Mouse (Mus musculus): Measurements from ENCODE around the gene Ttc22.

Gene Ttc22

DNA sequence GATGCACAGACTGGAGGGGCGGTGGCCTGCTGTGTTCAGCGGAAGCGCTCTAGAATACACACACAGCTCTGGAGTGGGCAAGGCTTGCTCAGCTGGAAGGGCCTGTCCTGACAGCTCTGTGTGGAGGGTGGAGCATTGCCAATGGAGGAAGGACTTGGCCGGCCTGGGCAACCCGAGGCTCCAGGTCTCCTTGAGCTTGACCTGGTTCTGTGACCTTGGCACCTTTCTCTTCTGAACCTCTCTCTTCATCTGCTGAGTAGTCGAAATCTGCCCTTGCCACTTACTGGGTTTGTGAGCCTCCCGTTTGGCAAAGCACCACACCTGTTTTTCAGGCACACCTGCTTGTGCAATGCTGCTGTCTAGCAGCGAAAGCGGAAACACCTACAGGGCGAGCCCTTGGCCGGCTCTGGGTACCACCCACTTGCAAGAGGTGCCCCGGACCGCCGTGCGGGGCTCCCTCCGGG lies at the start of gene Ttc22:
Ttc22 (plus strand) TSS at position 403 of the 464 bp plus-strand sequence.
- no peak for DNase-seq (ENCODE audit: low spot score)

- no peak for DNase-seq (ENCODE audit: low spot score)
Observed at GRCm38 (mm10) chr4:106575022-106575421, 47.2 kb upstream of the Ttc22 start.

DNA sequence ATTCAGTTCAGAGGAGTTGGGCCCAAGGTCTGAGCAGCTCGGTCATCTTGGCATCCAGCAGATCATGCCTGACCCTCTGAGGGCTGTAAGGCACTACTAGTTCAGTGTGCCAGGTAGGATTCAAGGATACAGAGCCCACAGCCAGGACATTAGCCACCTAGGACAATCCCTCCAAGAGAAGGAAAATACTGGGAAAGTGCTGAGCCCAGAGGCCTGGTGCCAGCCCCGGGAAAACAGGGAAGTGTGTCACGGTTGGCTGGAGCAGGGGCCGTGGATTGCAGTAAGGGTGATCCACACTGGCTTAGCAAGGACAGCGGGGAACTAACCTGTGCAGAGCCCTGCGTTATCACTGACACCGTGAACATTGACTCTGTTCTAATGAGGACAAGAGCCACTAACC lies 44.7 kb upstream of the Ttc22 start:
- DNase-seq (ENCODE audit: low spot score) = no peak

DNA sequence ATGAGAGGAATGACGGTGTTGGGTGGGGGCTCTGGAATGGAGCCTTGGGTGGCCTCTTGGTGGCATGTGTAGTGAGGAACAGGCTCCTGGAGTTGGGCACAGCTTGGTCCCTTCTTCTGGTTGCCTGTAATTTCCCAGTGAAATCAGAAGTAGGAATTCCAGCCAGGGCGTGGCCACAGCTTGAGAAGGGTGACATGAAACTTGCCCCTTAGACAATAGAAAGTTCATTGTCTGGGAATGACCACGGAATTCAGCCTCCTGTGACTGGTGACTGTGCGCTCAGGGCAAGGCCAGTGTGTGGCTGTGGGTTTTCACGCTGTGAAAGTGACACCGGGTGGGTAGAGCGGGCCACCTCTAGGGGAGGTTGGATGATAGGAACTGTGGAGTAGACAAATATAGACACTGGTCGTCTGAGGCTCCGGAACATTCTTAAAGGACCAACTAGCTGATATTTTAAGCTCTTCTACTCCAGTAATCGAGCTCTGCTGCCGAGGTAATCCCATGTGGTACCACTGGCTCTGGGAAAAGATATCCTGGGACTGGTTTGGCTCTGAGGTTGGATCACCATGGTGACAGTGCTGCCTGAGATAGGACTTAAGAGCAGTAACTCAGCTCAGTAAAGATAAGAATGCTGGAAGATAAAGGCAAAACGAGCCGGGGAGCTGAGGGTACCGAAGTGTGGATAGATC lies 40.9 kb upstream of the Ttc22 start:
- no peak for DNase-seq (ENCODE audit: low spot score)

GRCm38 (mm10) chr4:106581865-106582204 lies 40.4 kb upstream of the Ttc22 start:
- no peak for DNase-seq (ENCODE audit: low spot score)

- DNase-seq (ENCODE audit: low spot score) = no peak
Observed at GRCm38 (mm10) chr4:106582428-106583153, 39.6 kb upstream of the Ttc22 start.

DNA sequence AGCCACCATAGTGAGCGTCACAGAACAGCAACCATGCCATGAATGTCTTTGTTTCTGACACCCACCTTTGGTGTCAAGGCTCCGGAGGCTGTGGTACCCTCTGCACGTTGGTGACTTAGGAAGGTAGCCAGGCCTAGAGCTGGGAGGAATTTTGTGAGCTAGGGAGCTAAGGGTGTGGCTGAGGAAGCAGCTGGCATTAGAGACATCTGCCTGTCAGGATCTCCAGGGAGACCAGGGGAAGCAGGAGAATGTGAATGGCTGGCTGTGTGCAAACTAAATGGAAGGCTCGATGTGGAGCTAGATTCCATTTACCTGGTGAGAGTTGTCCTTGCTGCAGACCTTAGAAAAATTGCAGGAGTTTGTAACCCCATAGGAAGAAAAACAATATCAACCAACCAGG lies 37.6 kb upstream of the Ttc22 start:
- no peak for DNase-seq (ENCODE audit: low spot score)

- no peak for DNase-seq (ENCODE audit: low spot score)
Observed at GRCm38 (mm10) chr4:106587075-106587474, 35.2 kb upstream of the Ttc22 start.

- no peak for DNase-seq (ENCODE audit: low spot score)
Observed at GRCm38 (mm10) chr4:106590142-106590541, 32.1 kb upstream of the Ttc22 start.

DNA sequence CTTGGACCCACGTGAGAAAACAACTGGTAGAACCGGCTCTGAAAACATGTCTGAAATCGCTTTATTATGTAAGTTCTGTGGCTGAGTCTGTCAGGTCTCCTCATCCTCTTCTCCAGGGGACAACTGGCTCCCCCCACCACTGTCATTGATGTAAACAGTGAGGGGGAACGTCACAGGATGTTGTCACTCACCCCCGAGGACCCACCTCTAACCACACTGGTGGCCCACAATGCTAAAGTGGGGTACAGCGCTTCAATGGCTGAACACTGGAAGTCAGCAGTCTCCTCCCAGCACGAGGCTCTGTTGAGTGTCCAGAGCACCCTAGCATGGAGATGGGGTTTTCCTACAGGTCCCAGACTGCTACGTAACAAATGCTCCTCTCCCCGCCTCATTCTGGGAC lies 31.4 kb upstream of the Ttc22 start:
- DNase-seq (ENCODE audit: low spot score) = no peak

GRCm38 (mm10) chr4:106593636-106594035 lies 28.6 kb upstream of the Ttc22 start:
- no peak for DNase-seq (ENCODE audit: low spot score)

- DNase-seq (ENCODE audit: low spot score) = no peak
Observed at GRCm38 (mm10) chr4:106596200-106596599, 26.0 kb upstream of the Ttc22 start.

DNA sequence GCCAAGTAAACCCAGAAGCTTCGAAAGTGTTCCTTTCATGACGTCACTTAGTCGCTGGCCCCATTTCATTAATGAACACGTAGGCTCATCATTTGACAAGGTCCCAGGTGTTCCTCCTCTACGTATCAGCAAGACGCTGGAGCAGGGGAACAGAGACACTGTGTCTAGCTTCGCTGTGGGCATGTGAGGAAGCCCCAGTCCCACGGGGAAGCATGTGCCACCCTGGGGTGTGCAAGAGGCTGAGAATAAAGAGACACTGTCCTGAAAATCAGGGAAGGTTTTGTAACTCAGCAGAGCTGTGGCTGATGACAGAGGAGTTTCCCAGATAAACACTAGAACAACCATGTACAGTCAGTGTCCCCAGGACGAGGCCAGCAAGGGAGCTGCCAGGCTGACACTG lies 25.2 kb upstream of the Ttc22 start:
- DNase-seq (ENCODE audit: low spot score) = no peak

DNA sequence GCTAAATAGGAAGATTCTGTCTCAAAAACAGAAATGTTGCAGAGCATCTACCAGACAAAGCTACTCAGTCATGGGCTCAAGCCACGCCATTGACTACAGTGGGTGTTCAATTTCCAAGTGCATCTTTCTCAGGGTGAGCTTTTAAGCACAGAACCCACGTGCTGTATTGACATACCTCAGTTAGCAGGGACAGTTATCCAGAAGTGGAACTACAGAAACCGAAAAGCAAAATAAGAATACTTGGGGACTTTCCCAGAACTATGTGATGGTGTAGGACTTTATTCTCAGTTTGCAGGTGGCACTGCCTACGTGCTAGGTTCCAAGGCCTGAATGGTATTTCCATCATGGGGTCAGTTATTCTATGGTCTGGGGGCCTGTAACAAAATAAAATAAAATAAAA lies 24.5 kb upstream of the Ttc22 start:
- DNase-seq (ENCODE audit: low spot score) = no peak

DNA sequence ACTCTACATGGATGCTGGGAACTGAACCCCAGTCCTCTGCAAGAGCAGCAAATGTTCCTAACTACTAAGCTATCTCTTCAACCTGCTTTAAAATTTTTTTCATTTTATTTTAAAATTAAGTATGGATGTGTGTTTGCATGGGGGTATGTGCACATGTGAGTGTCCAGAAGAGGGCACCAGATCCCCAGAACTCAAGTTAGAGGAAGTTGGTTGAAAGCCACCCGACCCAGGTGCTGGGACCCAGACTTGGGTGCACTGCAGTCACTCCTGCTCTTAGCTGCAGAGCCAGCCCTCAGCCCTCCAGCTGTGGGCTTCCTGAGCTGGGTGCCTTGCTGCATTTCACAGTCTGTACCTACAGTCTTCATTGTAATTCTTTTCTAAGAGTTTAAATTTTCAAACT lies 22.8 kb upstream of the Ttc22 start:
- DNase-seq (ENCODE audit: low spot score) = no peak

GRCm38 (mm10) chr4:106600770-106601169 lies 21.5 kb upstream of the Ttc22 start:
- no peak for DNase-seq (ENCODE audit: low spot score)

- peak; percentile 74 for DNase-seq (ENCODE audit: low spot score)
Observed at GRCm38 (mm10) chr4:106606639-106607554, 15.3 kb upstream of the Ttc22 start.

DNA sequence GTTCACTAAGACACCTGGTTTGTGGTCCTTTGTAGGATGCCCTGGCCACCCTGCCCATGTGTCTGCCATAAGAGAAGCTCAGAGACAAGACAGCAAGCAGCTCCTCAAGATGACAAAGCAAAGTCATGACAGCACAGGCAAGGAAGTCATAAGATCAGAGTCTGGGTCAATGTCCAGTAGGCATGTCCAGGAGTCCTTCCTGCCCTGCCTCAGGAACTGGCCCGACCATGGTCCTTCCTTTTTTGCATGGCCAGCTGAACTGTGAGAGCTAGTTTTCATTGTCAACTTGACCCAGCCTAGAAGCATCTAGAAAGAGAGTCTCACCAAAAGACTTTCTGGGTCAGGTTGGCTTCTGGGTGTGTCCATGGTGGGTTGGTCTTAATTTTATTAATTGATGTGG lies 14.3 kb upstream of the Ttc22 start:
- no peak for DNase-seq (ENCODE audit: low spot score)

DNA sequence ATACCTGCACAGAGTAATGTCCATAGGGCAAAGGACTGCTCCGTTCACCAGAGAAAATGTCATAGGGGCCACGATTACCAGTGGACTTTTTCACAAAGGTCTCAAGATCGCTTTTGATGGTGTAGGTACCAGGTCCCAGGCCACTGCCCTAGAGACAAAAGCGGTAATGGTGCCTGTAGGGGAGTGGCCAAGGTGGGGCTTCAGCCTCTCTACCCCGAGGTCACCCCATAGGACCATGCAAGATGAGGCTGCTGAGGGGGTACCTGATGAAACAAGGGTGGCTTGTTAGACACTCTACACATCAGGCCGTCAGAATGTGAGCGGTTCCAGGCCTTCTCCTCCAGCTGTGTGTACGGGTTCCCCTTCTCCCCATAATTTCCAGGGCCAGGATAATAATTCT lies 9.1 kb upstream of the Ttc22 start:
- no peak for DNase-seq (ENCODE audit: low spot score)

DNA sequence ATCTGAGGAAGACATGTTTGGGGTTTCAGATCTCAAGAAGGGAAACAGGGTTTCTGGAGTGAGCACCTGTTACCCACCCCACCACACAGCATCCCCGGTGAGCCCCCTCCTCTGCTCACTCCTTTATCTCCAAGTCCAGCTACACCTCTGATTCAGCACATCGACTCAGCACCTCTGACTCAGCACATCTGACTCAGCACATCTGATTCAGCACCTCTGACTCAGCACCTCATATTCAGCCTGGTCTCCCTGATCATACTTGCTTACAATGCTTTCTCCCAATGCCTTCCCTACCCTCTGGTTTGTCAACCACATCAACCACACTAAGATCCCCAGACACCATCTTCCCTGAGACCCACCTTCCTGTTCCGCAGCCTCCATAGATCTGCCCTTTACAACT lies 8.7 kb upstream of the Ttc22 start:
- peak; percentile 35 for DNase-seq (ENCODE audit: low spot score)

DNA sequence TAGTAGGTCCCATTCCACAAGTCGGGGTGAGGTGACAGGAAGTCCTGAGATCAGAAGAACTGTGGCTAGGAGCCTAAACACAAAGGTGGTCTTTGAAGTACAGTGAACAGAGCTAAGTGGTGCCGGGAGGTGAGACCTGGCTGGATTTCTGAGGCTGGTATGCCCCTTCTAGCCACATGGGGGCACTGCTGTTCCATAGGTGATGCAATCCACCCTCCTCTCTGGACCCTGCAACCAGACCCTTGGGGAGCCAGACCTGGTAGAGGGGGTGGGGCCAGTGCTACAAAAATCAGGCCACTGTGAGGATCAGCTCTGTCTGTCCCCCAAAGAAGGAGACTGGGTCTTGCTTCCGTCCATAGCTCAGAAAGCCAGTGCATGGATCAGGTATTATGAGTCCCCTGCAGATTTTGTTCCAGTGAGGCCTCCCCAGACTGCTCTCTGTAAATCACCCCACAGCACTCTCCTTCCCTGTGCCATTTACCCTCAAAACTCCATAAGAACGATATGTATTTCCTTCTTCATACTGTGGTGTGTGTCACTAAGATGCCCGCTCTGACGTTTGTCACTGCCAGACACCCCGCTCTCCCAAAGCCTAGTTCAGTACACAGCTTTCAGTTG lies 7.9 kb upstream of the Ttc22 start:
- DNase-seq (ENCODE audit: low spot score) = peak; percentile 86

DNA sequence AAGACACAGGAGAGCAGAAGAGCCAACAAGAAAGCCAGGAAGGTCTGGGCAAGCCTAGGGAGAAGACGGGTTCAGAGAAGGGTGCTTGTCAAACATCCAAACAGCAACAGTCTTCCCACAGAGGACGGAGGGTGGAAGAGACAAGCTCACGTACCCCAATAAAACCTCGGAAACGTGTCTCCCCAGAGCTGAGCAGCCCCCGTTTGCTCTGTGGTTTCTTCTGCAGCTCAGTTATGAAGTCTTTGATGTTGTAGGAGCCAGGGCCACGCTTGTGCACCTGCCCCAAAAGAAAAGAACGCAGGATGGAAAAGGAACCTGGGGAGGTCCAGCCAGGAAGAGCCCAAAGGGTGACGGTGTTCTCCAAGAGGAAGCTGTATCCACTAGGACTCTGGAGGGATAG lies 7.4 kb upstream of the Ttc22 start:
- no peak for DNase-seq (ENCODE audit: low spot score)
